Mouse (Mus musculus) bone marrow, adult 2 months (tissue): ENCODE measurements at regions not wholly inside any gene's neighbourhood (a gene's known extent, or its start where the extent isn't known, plus 50 kb on each side); places are given as distances from the start of the nearest gene placed in this dataset.

Source experiments
- CTCF ChIP-seq: fragments of 200-500 bp; IDR thresholded peaks from 2 replicates; pipeline ENCODE4 v1.5.1; 2011; ENCODE audit warnings: low read length, control low read depth; ENCODE audit not compliant: control insufficient read depth, insufficient read depth
- POLR2A ChIP-seq: fragments of 200-500 bp; IDR thresholded peaks from 2 replicates; pipeline ENCODE4 v1.6.1; 2011; ENCODE audit warnings: low read depth, mild to moderate bottlenecking, control low read depth, low read length, borderline replicate concordance; ENCODE audit not compliant: control insufficient read depth

GRCm38 (mm10) chr17:4387616-4388015 is 606.5 kb upstream of the Arid1b start:
- TF ChIP-seq POLR2A = no peak
- no peak for TF ChIP-seq CTCF
